Mouse (Mus musculus) lung, postnatal 0 days (tissue): ENCODE results near the gene Atp5j2.

Experiments used
- CTCF ChIP-seq: IDR thresholded peaks from 2 replicates; pipeline ENCODE4 v1.5.1; 2016; ENCODE audit warnings: antibody characterized with exemption, mild to moderate bottlenecking
- EP300 ChIP-seq: IDR thresholded peaks from 2 replicates; pipeline ENCODE4 v1.6.1; 2016; ENCODE audit warnings: antibody characterized with exemption, mild to moderate bottlenecking, control low read depth

DNA sequence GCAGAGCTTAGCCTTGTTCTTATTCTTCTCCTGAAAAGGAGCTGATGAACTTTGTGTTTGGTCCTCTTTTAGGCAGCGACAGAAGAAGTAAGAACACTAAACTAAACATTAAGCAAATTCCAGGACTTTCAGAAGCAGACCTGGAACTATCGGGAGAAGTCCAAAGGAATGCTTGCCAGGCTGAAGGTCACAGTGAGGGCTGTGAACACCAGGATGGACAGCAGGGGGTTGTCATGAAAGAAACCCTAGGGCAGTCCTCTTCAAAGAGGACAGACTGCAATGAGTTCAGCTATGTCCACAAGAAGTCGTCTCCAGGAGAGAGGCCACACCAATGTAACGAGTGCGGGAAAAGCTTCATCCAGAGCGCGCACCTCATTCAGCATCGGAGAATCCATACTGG is 28.1 kb upstream of the Atp5j2 start:
- TF ChIP-seq CTCF (no peak), EP300 (no peak)
